In the genomic region with DNA sequence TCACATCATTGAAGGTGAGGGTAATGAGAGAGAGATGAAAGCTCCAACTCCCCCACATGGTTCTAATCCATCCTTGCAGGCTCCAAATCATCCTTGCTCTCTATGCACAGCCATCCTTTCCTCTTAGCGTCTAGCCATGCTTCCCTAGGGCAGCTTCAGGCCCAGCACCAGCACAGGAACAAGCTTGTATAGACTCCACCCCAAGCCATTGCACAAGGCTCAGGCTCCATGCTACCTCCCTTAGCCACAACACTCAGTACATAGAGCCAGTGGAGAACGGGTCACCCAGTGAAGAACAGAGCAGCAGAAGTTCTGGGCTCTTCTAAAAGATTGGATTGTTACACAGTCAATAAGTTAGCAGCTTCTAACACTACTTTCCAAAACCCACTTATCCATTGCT, we compare ENCODE assay signal across 22 mouse cellular contexts.
"Had no signal": no experiment of that assay in that cellular context is flagged by ENCODE, and none has a peak within 500 bp of the region (broad histone marks: within the 10 kb centered on the region; RNA-seq: fewer than 3 reads in every experiment).

No protein-coding gene starts in this region.

- DNase-seq: heart, postnatal 10 days; heart, postnatal 14 days; heart, postnatal 36 days; heart, postnatal 4 days; kidney, adult 11 months; kidney, adult 18-20 months; kidney, adult 2 months; kidney, adult 8-10 months; kidney, adult 9 months; kidney, postnatal 10 days; kidney, postnatal 14 days; kidney, postnatal 25 days; kidney, postnatal 36 days; kidney, postnatal 4 days; layer of hippocampus, adult 9-11 months; layer of hippocampus, postnatal 36 days had no signal

- ATAC-seq: hindbrain, embryonic 16.5 days; hindbrain, postnatal 0 days; inflammation-experienced regulatory T-cells, adult 6 months; intestine, embryonic 15.5 days; intestine, embryonic 16.5 days; intestine, postnatal 0 days had no signal
